Mouse (Mus musculus): ENCODE measurements around the gene Cnpy2. TPM values are rescaled to one million over a fixed set of nuclear protein-coding genes. Genes with fewer than 3 reads are reported as not detected.
A peak's percentile ranks its signal among the peaks of the same experiment; 100 is the strongest.
"Not testable (repeated sequence)": the region's sequence is repeated elsewhere in the genome, so short reads cannot be mapped to it uniquely, and the experiment has no call there.

Gene Cnpy2
- polyA plus RNA-seq, 1 experiment from 2014 or later, result 194 TPM

GRCm38 (mm10) chr10:128332358-128333249 is 10.3 kb downstream of the Cnpy2 start:
- not testable (repeated sequence) for H3K4me2 ChIP-seq (ENCODE audit: low read length); ATAC-seq (ENCODE audit: low FRiP score, low TSS enrichment); H3K4me1 ChIP-seq (ENCODE audit: control insufficient read depth, insufficient read depth, low read length); H3K9me3 ChIP-seq (ENCODE audit: control insufficient read depth, low read length); H3K27me3 ChIP-seq (ENCODE audit: control insufficient read depth, insufficient read depth, low read length); H3K27ac ChIP-seq (replicated peaks; ENCODE audit: low read depth, low read length); H3K9ac ChIP-seq (replicated peaks; ENCODE audit: low read length); DNase-seq; H3K4me3 ChIP-seq (replicated peaks; ENCODE audit: low read depth, low read length)
- WGBS, result 81% methylated on average over 6 of the region's 6 CpGs
- H3K36me3 ChIP-seq (ENCODE audit: control insufficient read depth, insufficient read depth, low read length), result peaks cover 15% of the 10 kb centered on the region

GRCm38 (mm10) chr10:128335582-128335981 is 13.3 kb downstream of the Cnpy2 start:
- Histone ChIP-seq H3K27me3 (ENCODE audit: control insufficient read depth, insufficient read depth, low read length) (no peaks in the 10 kb centered on the region), H3K36me3 (ENCODE audit: control insufficient read depth, insufficient read depth, low read length) (no peaks in the 10 kb centered on the region), H3K9me3 (ENCODE audit: control insufficient read depth, low read length) (no peaks in the 10 kb centered on the region), H3K4me2 (ENCODE audit: low read length) (no peak overlapping the region), H3K9ac (replicated peaks; ENCODE audit: low read length) (no peak overlapping the region), H3K4me3 (replicated peaks; ENCODE audit: low read depth, low read length) (no peak overlapping the region), H3K4me1 (ENCODE audit: control insufficient read depth, insufficient read depth, low read length) (peaks cover 12% of the 10 kb centered on the region), H3K27ac (replicated peaks; ENCODE audit: low read depth, low read length) (no peak overlapping the region)
- 6% methylated on average over 4 of the region's 4 CpGs for WGBS
- ATAC-seq (ENCODE audit: low FRiP score, low TSS enrichment) (no peak), DNase-seq (peak; percentile 84)

- no peak overlapping the region for H3K27ac ChIP-seq (replicated peaks; ENCODE audit: low read depth, low read length)
- H3K4me3 ChIP-seq (replicated peaks; ENCODE audit: low read depth, low read length), result no peak overlapping the region
- peaks cover 12% of the 10 kb centered on the region for H3K4me1 ChIP-seq (ENCODE audit: control insufficient read depth, insufficient read depth, low read length)
- H3K4me2 ChIP-seq (ENCODE audit: low read length), result no peak overlapping the region
- H3K36me3 ChIP-seq (ENCODE audit: control insufficient read depth, insufficient read depth, low read length), result no peaks in the 10 kb centered on the region
- H3K27me3 ChIP-seq (ENCODE audit: control insufficient read depth, insufficient read depth, low read length), result no peaks in the 10 kb centered on the region
- H3K9ac ChIP-seq (replicated peaks; ENCODE audit: low read length), result no peak overlapping the region
- ATAC-seq (ENCODE audit: low FRiP score, low TSS enrichment), result no peak
- no peaks in the 10 kb centered on the region for H3K9me3 ChIP-seq (ENCODE audit: control insufficient read depth, low read length)
- WGBS, result 96% methylated on average over 3 of the region's 3 CpGs
- DNase-seq, result no peak
Measured at GRCm38 (mm10) chr10:128336195-128336594, 13.9 kb downstream of the Cnpy2 start.

GRCm38 (mm10) chr10:128336597-128336996 is 14.3 kb downstream of the Cnpy2 start:
- ATAC-seq (ENCODE audit: low FRiP score, low TSS enrichment) (no peak), DNase-seq (no peak)
- H3K9me3 ChIP-seq (ENCODE audit: control insufficient read depth, low read length), result no peaks in the 10 kb centered on the region
- WGBS, result 84% methylated on average over 3 of the region's 3 CpGs
- H3K4me2 ChIP-seq (ENCODE audit: low read length), result peak overlapping the region; percentile 57
- 0 out of 2 replicates have a peak overlapping the region, but pooled peaks have one; percentile 95 for H3K4me3 ChIP-seq (replicated peaks; ENCODE audit: low read depth, low read length)
- no peaks in the 10 kb centered on the region for H3K27me3 ChIP-seq (ENCODE audit: control insufficient read depth, insufficient read depth, low read length)
- no peak overlapping the region; the same call in 1 of the 2 replicates for H3K27ac ChIP-seq (replicated peaks; ENCODE audit: low read depth, low read length)
- H3K36me3 ChIP-seq (ENCODE audit: control insufficient read depth, insufficient read depth, low read length), result no peaks in the 10 kb centered on the region
- no peak overlapping the region for H3K9ac ChIP-seq (replicated peaks; ENCODE audit: low read length)
- H3K4me1 ChIP-seq (ENCODE audit: control insufficient read depth, insufficient read depth, low read length), result peaks cover 12% of the 10 kb centered on the region

- Histone ChIP-seq H3K9me3 (ENCODE audit: control insufficient read depth, low read length) (no peaks in the 10 kb centered on the region), H3K4me2 (ENCODE audit: low read length) (peak within 1 kb of the TSS; percentile 57), H3K36me3 (ENCODE audit: control insufficient read depth, insufficient read depth, low read length) (0 out of 2 replicates have a peak, but pooled peaks cover 2% of the 10 kb centered on the region), H3K4me3 (replicated peaks; ENCODE audit: low read depth, low read length) (peak within 1 kb of the TSS; percentile 95), H3K4me1 (ENCODE audit: control insufficient read depth, insufficient read depth, low read length) (peaks cover 12% of the 10 kb centered on the region), H3K9ac (replicated peaks; ENCODE audit: low read length) (peak within 1 kb of the TSS; percentile 90), H3K27me3 (ENCODE audit: control insufficient read depth, insufficient read depth, low read length) (no peaks in the 10 kb centered on the region), H3K27ac (replicated peaks; ENCODE audit: low read depth, low read length) (peak within 1 kb of the TSS; percentile 91)
- 1% methylated on average over 61 of the region's 61 CpGs for WGBS
- peak; percentile 99 for ATAC-seq (ENCODE audit: low FRiP score, low TSS enrichment)
- peak; percentile 98 for DNase-seq
Measured at GRCm38 (mm10) chr10:128337306-128338181, 15.3 kb downstream of the Cnpy2 start, which contains the start of gene Cs. Gene Cs (plus strand): TSS chr10:128337734.

GRCm38 (mm10) chr10:128338415-128338814 is 16.2 kb downstream of the Cnpy2 start:
- Histone ChIP-seq H3K9ac (replicated peaks; ENCODE audit: low read length) (peak overlapping the region; percentile 90), H3K9me3 (ENCODE audit: control insufficient read depth, low read length) (no peaks in the 10 kb centered on the region), H3K4me3 (replicated peaks; ENCODE audit: low read depth, low read length) (peak overlapping the region; percentile 95), H3K27me3 (ENCODE audit: control insufficient read depth, insufficient read depth, low read length) (no peaks in the 10 kb centered on the region), H3K4me1 (ENCODE audit: control insufficient read depth, insufficient read depth, low read length) (peaks cover 12% of the 10 kb centered on the region), H3K36me3 (ENCODE audit: control insufficient read depth, insufficient read depth, low read length) (0 out of 2 replicates have a peak, but pooled peaks cover 3% of the 10 kb centered on the region), H3K4me2 (ENCODE audit: low read length) (peak overlapping the region; percentile 57), H3K27ac (replicated peaks; ENCODE audit: low read depth, low read length) (peak overlapping the region; percentile 91)
- WGBS, result 23% methylated on average over 5 of the region's 5 CpGs
- no peak for DNase-seq
- ATAC-seq (ENCODE audit: low FRiP score, low TSS enrichment), result no peak

GRCm38 (mm10) chr10:128338948-128339347 is 16.7 kb downstream of the Cnpy2 start:
- ATAC-seq (ENCODE audit: low FRiP score, low TSS enrichment) (no peak), DNase-seq (no peak)
- H3K9ac ChIP-seq (replicated peaks; ENCODE audit: low read length), result no peak overlapping the region
- H3K4me1 ChIP-seq (ENCODE audit: control insufficient read depth, insufficient read depth, low read length), result peaks cover 12% of the 10 kb centered on the region
- peak overlapping the region; percentile 95 for H3K4me3 ChIP-seq (replicated peaks; ENCODE audit: low read depth, low read length)
- H3K4me2 ChIP-seq (ENCODE audit: low read length), result peak overlapping the region; percentile 57
- no peaks in the 10 kb centered on the region for H3K27me3 ChIP-seq (ENCODE audit: control insufficient read depth, insufficient read depth, low read length)
- H3K9me3 ChIP-seq (ENCODE audit: control insufficient read depth, low read length), result no peaks in the 10 kb centered on the region
- 0 out of 2 replicates have a peak, but pooled peaks cover 3% of the 10 kb centered on the region for H3K36me3 ChIP-seq (ENCODE audit: control insufficient read depth, insufficient read depth, low read length)
- 71% methylated on average over 2 of the region's 2 CpGs for WGBS
- no peak overlapping the region for H3K27ac ChIP-seq (replicated peaks; ENCODE audit: low read depth, low read length)

- Histone ChIP-seq H3K9ac (replicated peaks; ENCODE audit: low read length) (no peak overlapping the region), H3K4me2 (ENCODE audit: low read length) (no peak overlapping the region), H3K9me3 (ENCODE audit: control insufficient read depth, low read length) (no peaks in the 10 kb centered on the region), H3K27me3 (ENCODE audit: control insufficient read depth, insufficient read depth, low read length) (no peaks in the 10 kb centered on the region), H3K4me3 (replicated peaks; ENCODE audit: low read depth, low read length) (no peak overlapping the region), H3K36me3 (ENCODE audit: control insufficient read depth, insufficient read depth, low read length) (0 out of 2 replicates have a peak, but pooled peaks cover 3% of the 10 kb centered on the region), H3K27ac (replicated peaks; ENCODE audit: low read depth, low read length) (no peak overlapping the region), H3K4me1 (ENCODE audit: control insufficient read depth, insufficient read depth, low read length) (peaks cover 12% of the 10 kb centered on the region)
- WGBS, result 79% methylated on average over 2 of the region's 2 CpGs
- ATAC-seq (ENCODE audit: low FRiP score, low TSS enrichment) (no peak), DNase-seq (no peak)
Measured at GRCm38 (mm10) chr10:128340257-128340656, 18.0 kb downstream of the Cnpy2 start.
